Mouse (Mus musculus) naive thymus-derived CD4-positive, alpha-beta T cell, adult 2 months (primary cell): ENCODE results near the gene Strip2.

Experiments
- DNase-seq: peaks from one replicate; pipeline ENCODE4 v3.0.0-alpha.2; 2011; ENCODE audit warnings: low read depth

Gene Strip2

GRCm38 (mm10) chr6:29930087-29930486 is 13.3 kb downstream of the Strip2 start:
- no peak for DNase-seq

- no peak for DNase-seq
Observed at GRCm38 (mm10) chr6:29930665-29931064, 13.9 kb downstream of the Strip2 start.

- no peak for DNase-seq
Observed at GRCm38 (mm10) chr6:29931181-29931580, 14.4 kb downstream of the Strip2 start.

GRCm38 (mm10) chr6:29935741-29936140 is 18.9 kb downstream of the Strip2 start:
- DNase-seq = no peak

- DNase-seq = no peak
Observed at GRCm38 (mm10) chr6:29940428-29940827, 23.6 kb downstream of the Strip2 start.

GRCm38 (mm10) chr6:29941036-29941435 is 24.2 kb downstream of the Strip2 start:
- no peak for DNase-seq

GRCm38 (mm10) chr6:29944465-29944864 is 27.7 kb downstream of the Strip2 start:
- no peak for DNase-seq

- DNase-seq = peak; percentile 18
Observed at GRCm38 (mm10) chr6:29946568-29946967, 29.8 kb downstream of the Strip2 start.

GRCm38 (mm10) chr6:29947823-29948222 is 31.0 kb downstream of the Strip2 start:
- no peak for DNase-seq

- no peak for DNase-seq
Observed at GRCm38 (mm10) chr6:29956749-29957148, 39.9 kb downstream of the Strip2 start.

- DNase-seq = no peak
Observed at GRCm38 (mm10) chr6:29958669-29959068, 41.9 kb downstream of the Strip2 start.

- DNase-seq = no peak
Observed at GRCm38 (mm10) chr6:29961081-29961480, 44.3 kb downstream of the Strip2 start.

- no peak for DNase-seq
Observed at GRCm38 (mm10) chr6:29967917-29968316, 51.1 kb downstream of the Strip2 start.

- DNase-seq = no peak
Observed at GRCm38 (mm10) chr6:29973341-29973740, 56.5 kb downstream of the Strip2 start.

- peak; percentile 47 for DNase-seq
Observed at GRCm38 (mm10) chr6:29974836-29975235, 58.0 kb downstream of the Strip2 start.

GRCm38 (mm10) chr6:29980461-29980860 is 63.6 kb downstream of the Strip2 start:
- no peak for DNase-seq

GRCm38 (mm10) chr6:29981797-29982196 is 65.0 kb downstream of the Strip2 start:
- DNase-seq = no peak

GRCm38 (mm10) chr6:29985058-29985498 is 68.3 kb downstream of the Strip2 start:
- DNase-seq = peak; percentile 97

GRCm38 (mm10) chr6:29985504-29985903 is 68.7 kb downstream of the Strip2 start:
- no peak for DNase-seq

GRCm38 (mm10) chr6:29985986-29986385 is 69.2 kb downstream of the Strip2 start:
- DNase-seq = peak; percentile 32

GRCm38 (mm10) chr6:29987246-29987645 is 70.4 kb downstream of the Strip2 start:
- no peak for DNase-seq

GRCm38 (mm10) chr6:29998140-29998539 is 81.3 kb downstream of the Strip2 start:
- no peak for DNase-seq

- no peak for DNase-seq
Observed at GRCm38 (mm10) chr6:29998771-29999170, 82.0 kb downstream of the Strip2 start.

GRCm38 (mm10) chr6:30002628-30003027 is 85.8 kb downstream of the Strip2 start:
- no peak for DNase-seq

- no peak for DNase-seq
Observed at GRCm38 (mm10) chr6:30005851-30006250, 89.0 kb downstream of the Strip2 start.
